Mouse (Mus musculus) neural tube, embryonic 13.5 days (tissue): Measurements from ENCODE around the gene Pdzph1. TPM values are rescaled to one million over a fixed set of nuclear protein-coding genes. Genes with fewer than 3 reads are reported as not detected.

Experiments used
- ATAC-seq: fragments of 200-750 bp; cut with Nextera tagmentation; 2 replicates; pipeline ENCODE4 v1.8.0; 2017; ENCODE audit warnings: low read depth, mild to moderate bottlenecking, moderate TSS enrichment, moderate library complexity
- H3K27ac ChIP-seq: fragments of 300-500 bp; sonication (generic); replicated peaks from 2 replicates; pipeline ENCODE4 v1.5.1; 2015; ENCODE audit warnings: moderate library complexity, mild to moderate bottlenecking, inconsistent platforms
- H3K27me3 ChIP-seq: fragments of 300-500 bp; sonication (generic); 2 replicates; pipeline ENCODE4 v1.6.1; 2015; ENCODE audit warnings: mild to moderate bottlenecking, inconsistent platforms
- H3K36me3 ChIP-seq: fragments of 300-500 bp; sonication (generic); 2 replicates; pipeline ENCODE4 v1.6.1; 2015; ENCODE audit warnings: mild to moderate bottlenecking, inconsistent platforms
- H3K4me1 ChIP-seq: fragments of 300-500 bp; sonication (generic); replicated peaks from 2 replicates; pipeline ENCODE4 v1.6.1; 2015; ENCODE audit warnings: inconsistent platforms
- H3K4me2 ChIP-seq: fragments of 300-500 bp; sonication (generic); 2 replicates; pipeline ENCODE4 v1.6.1; 2015; ENCODE audit warnings: inconsistent platforms, mild to moderate bottlenecking, moderate library complexity
- H3K4me3 ChIP-seq: fragments of 300-500 bp; sonication (generic); 2 replicates; pipeline ENCODE4 v1.5.1; 2015; ENCODE audit warnings: mild to moderate bottlenecking, inconsistent platforms
- H3K9ac ChIP-seq: fragments of 300-500 bp; sonication (generic); 2 replicates; pipeline ENCODE4 v1.6.1; 2015; ENCODE audit warnings: moderate library complexity, mild to moderate bottlenecking, inconsistent platforms
- H3K9me3 ChIP-seq: fragments of 300-500 bp; sonication (generic); 2 replicates; pipeline ENCODE4 v1.6.1; 2016; ENCODE audit warnings: inconsistent platforms
- WGBS: fragments of 180-500 bp; shearing (Covaris S2); methylation state at CpG from one replicate; pipeline ENCODE4 v1.1.7; 2015; 5-methylcytosine and 5-hydroxymethylcytosine counted together
- polyA plus RNA-seq: library from polyadenylated mRNA; unstranded; fragments of >200 nt; fragmentation: Nextera tagmentation; extraction: Ambion mirVana; gene quantifications from 2 replicates; pipeline ENCODE4 v1.2.1, GENCODE M21; 2015

Gene Pdzph1
- polyA plus RNA-seq, 1 experiment from 2014 or later: 0.50 TPM

DNA sequence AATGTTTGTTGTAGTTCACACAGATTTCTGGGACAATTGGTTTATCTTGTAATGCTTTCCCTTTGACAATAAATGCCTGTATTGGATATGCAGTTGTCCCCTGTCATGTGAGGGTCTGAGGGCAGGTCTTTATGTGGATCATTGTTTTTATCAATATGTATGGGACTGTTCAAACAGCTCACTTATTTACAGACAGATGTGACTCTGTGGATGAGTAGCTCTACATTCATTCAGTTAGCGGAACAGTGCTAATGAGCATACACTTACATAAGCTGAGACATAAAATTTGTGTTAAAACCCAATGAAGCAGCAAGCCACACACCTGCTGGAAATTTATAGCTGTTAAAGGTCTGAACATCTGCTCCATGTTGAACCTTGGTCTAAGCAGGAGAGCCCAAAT lies 34.1 kb downstream of the Pdzph1 start:
- Histone ChIP-seq H3K9me3 (no peaks in the 10 kb centered on the region), H3K4me2 (no peak overlapping the region), H3K27me3 (no peaks in the 10 kb centered on the region), H3K4me3 (no peak overlapping the region), H3K36me3 (no peaks in the 10 kb centered on the region), H3K4me1 (no peaks in the 10 kb centered on the region), H3K9ac (no peak overlapping the region), H3K27ac (no peak overlapping the region)
- no peak for ATAC-seq
- 51% methylated on average over 1 of the region's 1 CpGs for WGBS

DNA sequence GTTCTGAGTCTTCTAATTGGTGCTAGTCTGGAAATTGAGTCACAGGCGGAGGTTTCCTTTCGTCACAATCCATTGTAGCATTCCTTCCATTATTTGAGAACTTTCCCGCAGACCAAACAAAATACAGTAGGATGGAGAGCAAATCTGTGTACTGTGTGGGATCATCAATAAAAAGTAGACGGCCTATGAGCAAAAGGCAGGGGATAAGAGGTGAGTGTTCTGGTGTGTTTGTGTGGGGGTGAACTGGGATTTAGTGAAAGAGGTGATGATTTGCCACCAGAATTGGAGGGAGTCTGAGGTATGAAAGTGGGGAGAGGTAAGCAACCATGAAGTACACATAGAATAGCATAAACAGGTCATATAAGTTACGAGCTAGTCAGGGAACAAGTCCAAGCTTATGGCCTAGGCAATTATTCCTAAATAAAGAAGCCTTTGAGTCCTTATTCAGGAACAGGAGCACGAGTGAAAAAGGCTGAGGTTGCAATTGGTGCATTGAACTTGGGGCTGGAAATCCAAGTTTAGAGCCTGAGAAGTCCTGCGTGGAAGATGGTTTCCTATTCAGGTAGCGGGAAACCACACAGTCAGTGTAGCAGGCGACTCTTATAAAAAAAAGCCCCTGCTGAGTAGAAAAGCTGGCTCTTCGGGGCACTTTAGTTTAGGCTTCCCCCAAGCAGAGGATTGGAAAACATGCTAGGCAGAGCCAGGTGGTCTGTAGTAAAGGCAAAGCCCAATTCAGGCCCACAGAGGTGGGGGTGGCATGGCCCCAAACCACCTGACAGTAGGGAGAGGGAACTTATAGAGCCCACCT lies 48.0 kb downstream of the Pdzph1 start:
- no peak for ATAC-seq
- Histone ChIP-seq H3K4me3 (no peak overlapping the region), H3K4me2 (no peak overlapping the region), H3K9ac (no peak overlapping the region), H3K27ac (no peak overlapping the region), H3K36me3 (no peaks in the 10 kb centered on the region), H3K4me1 (no peaks in the 10 kb centered on the region), H3K27me3 (no peaks in the 10 kb centered on the region), H3K9me3 (no peaks in the 10 kb centered on the region)
- 68% methylated on average over 10 of the region's 10 CpGs for WGBS

DNA sequence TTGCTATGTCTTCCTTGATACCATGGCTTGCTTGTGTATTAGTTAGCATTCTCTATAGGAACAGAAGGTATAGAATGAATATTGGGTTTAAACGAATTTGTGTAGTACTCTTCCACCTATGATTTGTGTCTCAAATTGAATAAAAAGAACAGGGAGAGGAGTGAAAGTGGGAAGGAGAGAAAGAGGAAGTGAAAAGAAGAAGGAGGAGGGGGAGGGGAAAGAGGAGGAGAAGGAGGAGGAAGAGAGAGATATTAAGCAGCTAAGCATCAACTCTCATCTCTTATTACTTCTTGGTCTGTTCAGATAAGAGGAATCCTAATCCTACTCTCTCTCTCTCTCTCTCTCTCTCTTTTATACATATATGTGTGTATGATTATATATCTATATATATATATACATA lies 52.6 kb downstream of the Pdzph1 start:
- H3K4me2 ChIP-seq: no peak overlapping the region

DNA sequence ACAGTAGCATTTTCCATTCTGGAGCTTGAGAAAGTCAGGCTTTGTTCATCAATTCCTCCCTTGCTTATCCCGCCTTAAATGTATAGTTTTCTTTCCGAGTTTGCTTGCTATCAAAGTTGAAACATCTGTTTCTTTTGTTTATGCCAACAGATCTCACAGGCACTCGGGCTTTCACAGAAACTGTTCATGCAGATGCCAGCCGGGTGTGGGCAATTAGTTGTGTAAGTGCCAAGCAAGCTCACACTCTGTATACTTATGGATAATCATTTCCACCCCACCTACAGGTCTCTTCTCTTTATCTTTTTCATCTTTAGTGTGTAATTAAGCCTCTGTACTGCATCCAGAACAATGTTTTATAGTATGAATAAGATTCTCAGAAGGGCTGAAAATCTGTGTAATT lies 53.6 kb downstream of the Pdzph1 start:
- Histone ChIP-seq H3K36me3 (no peaks in the 10 kb centered on the region), H3K27me3 (no peaks in the 10 kb centered on the region), H3K4me3 (no peak overlapping the region), H3K9ac (no peak overlapping the region), H3K27ac (no peak overlapping the region), H3K4me1 (peaks cover 4% of the 10 kb centered on the region; the same call in 1 of the 2 replicates), H3K9me3 (no peaks in the 10 kb centered on the region), H3K4me2 (no peak overlapping the region)
- no peak for ATAC-seq
- WGBS: 55% methylated on average over 4 of the region's 4 CpGs

More for the DNA sequence above, 52.6 kb downstream of the Pdzph1 start:
- Histone ChIP-seq H3K9ac (no peak overlapping the region), H3K36me3 (no peaks in the 10 kb centered on the region), H3K27ac (no peak overlapping the region), H3K4me3 (no peak overlapping the region), H3K4me1 (no peaks in the 10 kb centered on the region), H3K9me3 (no peaks in the 10 kb centered on the region), H3K27me3 (no peaks in the 10 kb centered on the region)
- 88% methylated on average over 1 of the region's 1 CpGs for WGBS
- ATAC-seq: no peak

DNA sequence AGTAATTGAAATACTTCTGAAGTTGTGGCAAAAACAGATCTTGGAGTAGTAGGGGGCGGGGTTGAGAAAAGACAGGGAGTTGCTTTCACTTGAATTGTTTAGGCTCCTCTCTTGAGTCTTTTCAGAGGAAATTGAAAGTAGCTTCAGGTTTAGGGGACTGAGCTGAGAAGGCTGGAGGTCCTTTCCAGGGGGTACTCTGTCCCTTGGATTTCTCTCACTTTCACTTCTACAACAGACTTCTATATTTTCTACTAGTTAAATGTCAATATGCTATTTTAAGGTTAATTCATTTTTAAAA lies 58.2 kb downstream of the Pdzph1 start:
- WGBS: 15% methylated on average over 1 of the region's 1 CpGs
- H3K27ac ChIP-seq: no peak overlapping the region; the same call in 1 of the 2 replicates
- peak overlapping the region; percentile 18; the same call in 1 of the 2 replicates for H3K4me2 ChIP-seq
- no peaks in the 10 kb centered on the region for H3K27me3 ChIP-seq
- H3K9ac ChIP-seq: no peak overlapping the region
- H3K4me3 ChIP-seq: no peak overlapping the region
- H3K4me1 ChIP-seq: peaks cover 10% of the 10 kb centered on the region; the same call in 1 of the 2 replicates
- no peaks in the 10 kb centered on the region for H3K9me3 ChIP-seq
- no peaks in the 10 kb centered on the region for H3K36me3 ChIP-seq
- no peak for ATAC-seq

DNA sequence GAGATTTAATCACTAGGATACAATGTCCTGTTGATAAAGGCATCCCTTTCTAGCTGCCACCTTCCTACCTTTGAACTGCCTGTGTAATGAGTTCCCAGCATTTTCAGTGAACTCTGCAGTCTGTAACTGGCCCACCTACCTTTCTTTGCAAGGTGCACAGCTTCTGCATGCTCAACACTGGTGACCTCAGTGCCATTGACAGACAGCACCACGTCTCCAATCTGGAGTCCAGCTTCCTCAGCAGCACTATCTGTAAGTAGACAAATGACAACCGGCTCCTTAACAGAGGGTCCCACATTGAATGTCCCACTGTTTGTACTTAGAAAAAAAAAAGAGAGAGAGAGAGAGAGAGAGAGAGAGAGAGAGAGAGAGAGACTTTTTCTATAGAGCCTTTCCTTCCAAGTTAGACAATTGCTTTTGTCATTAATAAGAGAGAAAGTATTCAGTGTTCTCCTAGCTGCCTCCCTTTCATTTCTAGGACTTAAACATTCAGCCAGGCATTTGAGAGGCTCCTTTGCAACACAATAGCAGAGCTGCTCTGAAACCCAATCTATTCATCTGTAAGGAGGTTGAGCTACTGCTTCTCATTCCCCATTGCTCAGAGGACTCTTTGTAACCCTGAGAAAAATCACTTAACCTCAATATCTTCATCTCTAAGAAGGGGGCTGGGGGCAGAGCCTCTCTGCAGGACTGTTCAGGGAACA lies 58.7 kb downstream of the Pdzph1 start:
- Histone ChIP-seq H3K36me3 (no peaks in the 10 kb centered on the region), H3K4me1 (peaks cover 10% of the 10 kb centered on the region; the same call in 1 of the 2 replicates), H3K9ac (no peak overlapping the region), H3K27ac (no peak overlapping the region; the same call in 1 of the 2 replicates), H3K4me3 (no peak overlapping the region), H3K9me3 (no peaks in the 10 kb centered on the region), H3K4me2 (peak overlapping the region; percentile 18; the same call in 1 of the 2 replicates), H3K27me3 (no peaks in the 10 kb centered on the region)
- 3% methylated on average over 2 of the region's 2 CpGs for WGBS
- no peak for ATAC-seq

DNA sequence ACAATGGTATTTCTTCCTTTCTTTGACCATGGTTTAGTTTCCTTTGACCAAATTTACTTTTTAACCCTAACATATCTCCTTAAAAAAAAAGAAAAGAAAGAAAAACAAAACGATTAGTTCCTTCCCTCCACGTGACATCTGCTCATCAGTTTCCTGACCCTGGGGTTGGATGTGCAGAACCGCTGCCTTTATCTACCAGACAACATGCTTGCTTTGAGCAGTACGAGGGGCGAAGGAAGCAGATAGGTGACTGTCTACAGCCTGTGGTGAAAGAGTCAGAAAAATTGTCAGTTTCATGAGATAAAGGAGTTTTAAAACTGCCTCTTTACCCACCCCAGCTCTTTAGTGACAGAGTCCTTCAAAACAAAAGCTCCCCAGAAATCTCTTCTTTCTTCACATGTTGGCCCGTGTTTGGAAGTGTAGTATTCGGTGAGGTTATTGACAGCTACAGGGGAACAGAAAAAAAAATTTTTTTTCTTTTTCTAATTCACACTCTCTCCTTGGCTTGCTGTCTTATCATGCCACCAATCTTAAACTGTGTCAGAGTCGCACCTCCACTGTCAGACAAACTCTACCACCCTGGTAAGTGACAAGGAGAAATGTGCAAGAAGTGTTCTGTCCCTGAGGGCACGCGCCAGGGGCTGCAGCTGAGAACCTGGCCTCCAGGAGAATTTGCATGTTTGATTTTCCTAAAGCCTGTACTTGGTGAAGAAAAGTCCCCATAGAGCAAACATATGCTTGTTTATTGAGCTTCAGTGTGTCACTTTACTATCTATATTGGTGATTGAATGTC lies 66.2 kb downstream of the Pdzph1 start:
- Histone ChIP-seq H3K4me2 (no peak overlapping the region), H3K4me1 (peaks cover 11% of the 10 kb centered on the region), H3K27me3 (no peaks in the 10 kb centered on the region), H3K27ac (no peak overlapping the region), H3K36me3 (no peaks in the 10 kb centered on the region), H3K9ac (no peak overlapping the region), H3K4me3 (no peak overlapping the region), H3K9me3 (no peaks in the 10 kb centered on the region)
- ATAC-seq: no peak
- WGBS: 80% methylated on average over 10 of the region's 10 CpGs

DNA sequence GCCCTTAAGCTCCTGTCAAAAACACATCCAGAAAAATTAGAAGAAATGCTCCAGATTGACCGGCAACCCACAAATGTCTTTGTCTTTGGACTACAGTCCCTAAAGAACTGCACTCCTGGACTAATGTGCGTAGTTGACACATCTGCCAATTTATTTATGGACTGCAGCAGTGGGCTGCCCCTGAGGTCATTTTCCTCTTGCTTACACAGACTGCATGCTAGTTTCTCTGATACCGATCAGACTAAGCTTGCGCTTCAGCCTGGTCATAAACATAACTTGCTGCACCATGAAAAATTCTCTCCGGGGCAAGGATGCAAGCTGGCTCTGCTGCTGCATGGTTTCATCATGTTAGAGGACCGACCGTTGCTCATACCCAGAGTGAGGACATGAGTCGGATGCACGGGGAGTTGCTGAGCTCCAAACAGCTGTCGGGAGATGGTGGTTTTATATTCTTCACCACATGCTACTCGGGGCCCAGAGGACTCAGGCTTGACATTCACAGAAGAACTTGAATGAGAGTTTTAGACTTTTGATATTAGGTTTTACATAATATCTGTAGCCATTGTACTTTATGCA lies 67.2 kb downstream of the Pdzph1 start:
- no peaks in the 10 kb centered on the region for H3K9me3 ChIP-seq
- H3K4me2 ChIP-seq: peak overlapping the region; percentile 26; the same call in 1 of the 2 replicates
- H3K4me1 ChIP-seq: peaks cover 16% of the 10 kb centered on the region
- WGBS: 40% methylated on average over 11 of the region's 11 CpGs
- no peak overlapping the region for H3K9ac ChIP-seq
- H3K36me3 ChIP-seq: no peaks in the 10 kb centered on the region
- no peak overlapping the region for H3K4me3 ChIP-seq
- H3K27me3 ChIP-seq: no peaks in the 10 kb centered on the region
- ATAC-seq: 0 out of 2 replicates have a peak, but pooled peaks have one; percentile 56
- 0 out of 2 replicates have a peak overlapping the region, but pooled peaks have one; percentile 13 for H3K27ac ChIP-seq

DNA sequence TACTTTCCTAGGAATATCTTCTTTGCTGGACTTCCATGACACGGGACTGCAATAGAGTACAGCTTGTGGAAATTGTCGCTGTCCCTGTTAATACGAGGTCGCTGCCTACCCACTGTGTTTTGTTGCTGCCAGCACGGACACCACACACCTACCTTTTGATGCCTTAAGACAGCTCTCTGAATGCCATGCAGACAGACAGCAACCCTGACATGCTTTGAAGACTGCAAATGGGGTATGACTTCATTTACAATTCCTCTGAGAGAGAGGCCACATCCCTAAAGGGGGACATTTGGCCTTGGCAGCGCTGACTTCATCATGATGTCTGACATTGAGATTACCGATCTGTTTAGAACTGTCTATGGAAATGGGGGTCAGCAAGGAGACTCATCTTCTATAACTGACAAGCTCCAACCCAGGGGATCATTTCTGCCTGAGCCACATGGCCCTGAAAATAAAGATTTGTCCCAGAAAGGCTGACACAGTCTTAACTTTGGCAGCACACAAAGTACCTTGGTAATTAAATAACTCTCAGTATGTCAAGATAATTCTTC lies 67.8 kb downstream of the Pdzph1 start:
- no peak overlapping the region for H3K9ac ChIP-seq
- no peak overlapping the region for H3K4me3 ChIP-seq
- no peaks in the 10 kb centered on the region for H3K36me3 ChIP-seq
- H3K4me2 ChIP-seq: no peak overlapping the region
- WGBS: 60% methylated on average over 7 of the region's 7 CpGs
- no peak overlapping the region for H3K27ac ChIP-seq
- H3K4me1 ChIP-seq: peaks cover 17% of the 10 kb centered on the region
- no peaks in the 10 kb centered on the region for H3K27me3 ChIP-seq
- no peak for ATAC-seq
- H3K9me3 ChIP-seq: no peaks in the 10 kb centered on the region

DNA sequence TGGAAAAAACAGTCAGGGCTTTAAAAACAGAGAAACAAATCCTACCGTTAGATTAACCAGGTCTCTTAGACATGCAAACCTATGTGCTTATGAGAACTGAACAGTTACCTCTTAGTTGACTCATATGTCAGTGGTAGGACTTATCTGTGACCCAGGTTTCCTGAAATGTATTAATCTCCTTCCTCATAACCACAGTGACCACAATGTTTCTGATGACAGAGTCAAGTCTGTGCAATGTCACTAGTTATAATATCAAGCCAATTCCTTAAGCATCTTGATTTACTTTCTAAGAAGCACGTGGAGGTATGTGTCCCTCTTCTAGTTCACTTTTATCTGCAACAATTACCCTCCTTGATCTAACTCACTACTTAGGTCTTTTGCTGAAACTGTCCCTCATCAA lies 68.4 kb downstream of the Pdzph1 start:
- Histone ChIP-seq H3K36me3 (no peaks in the 10 kb centered on the region), H3K4me2 (no peak overlapping the region), H3K4me3 (no peak overlapping the region), H3K4me1 (peaks cover 17% of the 10 kb centered on the region), H3K9ac (no peak overlapping the region), H3K9me3 (no peaks in the 10 kb centered on the region), H3K27me3 (no peaks in the 10 kb centered on the region), H3K27ac (no peak overlapping the region)
- ATAC-seq: no peak
- 88% methylated on average over 2 of the region's 2 CpGs for WGBS

DNA sequence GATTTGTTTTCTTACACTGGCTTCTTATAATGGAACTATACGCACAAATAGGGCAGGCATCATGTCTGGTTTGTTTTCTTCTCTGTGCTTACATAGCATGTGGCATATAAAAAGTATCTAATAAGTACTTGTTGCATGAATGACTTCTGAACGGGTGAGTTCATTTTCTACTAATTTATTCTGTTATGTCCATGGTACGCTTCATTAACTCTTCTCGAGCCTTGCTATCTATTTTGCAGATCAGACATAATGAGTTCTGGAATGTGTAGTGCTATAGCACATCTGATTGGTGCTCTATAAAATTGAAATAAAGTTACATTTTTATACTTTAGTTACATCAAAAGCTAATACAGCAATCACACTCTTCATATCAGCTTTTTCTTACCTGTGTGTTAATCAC lies 71.2 kb downstream of the Pdzph1 start:
- ATAC-seq: no peak
- Histone ChIP-seq H3K9ac (no peak overlapping the region), H3K4me2 (no peak overlapping the region), H3K4me1 (peaks cover 17% of the 10 kb centered on the region), H3K27me3 (no peaks in the 10 kb centered on the region), H3K4me3 (no peak overlapping the region), H3K36me3 (no peaks in the 10 kb centered on the region), H3K9me3 (no peaks in the 10 kb centered on the region), H3K27ac (no peak overlapping the region)
- WGBS: 53% methylated on average over 4 of the region's 4 CpGs
